Mouse (Mus musculus) cerebellum, postnatal 10 days (tissue): ENCODE results near the gene Mycbp2.
A peak's percentile ranks its signal among the peaks of the same experiment; 100 is the strongest.

Experiments
- DNase-seq, 2 experiments: peaks; one replicate each; pipeline ENCODE4 v3.0.0; 2021; ENCODE audit warnings: mixed read lengths in 2 of 2

The Mycbp2 gene

GRCm38 (mm10) chr14:103071471-103071870 lies 275.1 kb downstream of the Mycbp2 start:
- no peak for DNase-seq

GRCm38 (mm10) chr14:103070790-103071189 lies 275.8 kb downstream of the Mycbp2 start:
- peak; percentile 33 to 37 for DNase-seq

- peak; percentile 96 to 97 for DNase-seq
Observed at GRCm38 (mm10) chr14:103069864-103070611, 276.6 kb downstream of the Mycbp2 start, which contains the start of gene Cln5. Gene Cln5, plus strand, starts transcription at chr14:103070216.

- DNase-seq = no peak
Observed at GRCm38 (mm10) chr14:103069465-103069863, 277.1 kb downstream of the Mycbp2 start.

- peak; percentile 88 to 89 for DNase-seq
Observed at GRCm38 (mm10) chr14:103065294-103066167, 281.1 kb downstream of the Mycbp2 start.
